Mouse (Mus musculus) G1E (cell line): ENCODE measurements around the gene Klk1b21. TPM values are rescaled to one million over a fixed set of nuclear protein-coding genes. Genes with fewer than 3 reads are reported as not detected.
"Not testable (repeated sequence)": the region's sequence is repeated elsewhere in the genome, so short reads cannot be mapped to it uniquely, and the experiment has no call there.

Source experiments
- ATAC-seq: 2 replicates; pipeline ENCODE4 v1.8.0; 2016; ENCODE audit warnings: mild to moderate bottlenecking; ENCODE audit not compliant: insufficient number of reproducible peaks, poor library complexity, low FRiP score, severe bottlenecking; ENCODE audit errors: extremely low read depth
- DNase-seq: peaks from one replicate; pipeline ENCODE4 v3.0.0; 2012; ENCODE audit warnings: low spot score
- H3K27me3 ChIP-seq: 2 replicates; pipeline ENCODE4 v1.6.1; 2012; ENCODE audit warnings: mild to moderate bottlenecking, low read length, inconsistent platforms; ENCODE audit not compliant: insufficient read depth
- H3K36me3 ChIP-seq: replicated peaks from 2 replicates; pipeline ENCODE3; 2012; ENCODE audit warnings: mild to moderate bottlenecking, inconsistent platforms
- H3K4me1 ChIP-seq: 2 replicates; pipeline ENCODE4 v1.6.1; 2012; ENCODE audit warnings: low read depth, low read length, inconsistent platforms, mixed read lengths; ENCODE audit not compliant: insufficient read depth
- H3K4me3 ChIP-seq: 2 replicates; pipeline ENCODE4 v1.5.1; 2012; ENCODE audit warnings: low read depth, mild to moderate bottlenecking, inconsistent platforms, low read length, moderate library complexity, mixed read lengths
- H3K9me3 ChIP-seq: replicated peaks from 2 replicates; pipeline ENCODE4 v1.6.1; 2012; ENCODE audit warnings: inconsistent platforms
- CTCF ChIP-seq: IDR thresholded peaks from 2 replicates; pipeline ENCODE4 v1.5.1; 2012; ENCODE audit warnings: low read depth, low read length, inconsistent platforms, mixed read lengths
- GATA1 ChIP-seq: IDR thresholded peaks from 2 replicates; pipeline ENCODE4 v1.6.1; 2012; ENCODE audit warnings: borderline replicate concordance, low read length, inconsistent platforms, mixed read lengths
- GATA2 ChIP-seq: IDR thresholded peaks from 2 replicates; pipeline ENCODE4 v1.6.1; 2012; ENCODE audit warnings: low read depth, low read length, inconsistent platforms, borderline replicate concordance
- POLR2AphosphoS5 ChIP-seq: IDR thresholded peaks from 2 replicates; pipeline ENCODE4 v1.6.1; 2012; ENCODE audit warnings: low read depth, low read length, inconsistent platforms; ENCODE audit not compliant: insufficient replicate concordance
- TAL1 ChIP-seq: conservative IDR thresholded peaks from 2 replicates; pipeline ENCODE4 v1.6.1; 2012; ENCODE audit warnings: low read depth, low read length, inconsistent platforms, mixed read lengths
- polyA plus RNA-seq: library from polyadenylated mRNA; stranded (reverse); fragments of >175 nt; gene quantifications from 2 replicates; pipeline ENCODE4 v1.2.3, GENCODE M21; 2012
- total RNA-seq, 2 experiments: library from RNA; stranded (forward) in 1 of 2; stranded (reverse) in 1 of 2; fragments of 200-1000 nt in 1 of 2; fragments of >200 nt in 1 of 2; fragmentation: Nextera tagmentation in 1 of 2; gene quantifications; 2 replicates each; pipeline ENCODE4 v1.2.3; 2014 to 2017

Klk1b21 gene
- total RNA-seq (2014; fragmentation: Nextera tagmentation), result not detected in 2 replicates
- not detected in 2 replicates for total RNA-seq (2017)
- not detected in 2 replicates for polyA plus RNA-seq

DNA sequence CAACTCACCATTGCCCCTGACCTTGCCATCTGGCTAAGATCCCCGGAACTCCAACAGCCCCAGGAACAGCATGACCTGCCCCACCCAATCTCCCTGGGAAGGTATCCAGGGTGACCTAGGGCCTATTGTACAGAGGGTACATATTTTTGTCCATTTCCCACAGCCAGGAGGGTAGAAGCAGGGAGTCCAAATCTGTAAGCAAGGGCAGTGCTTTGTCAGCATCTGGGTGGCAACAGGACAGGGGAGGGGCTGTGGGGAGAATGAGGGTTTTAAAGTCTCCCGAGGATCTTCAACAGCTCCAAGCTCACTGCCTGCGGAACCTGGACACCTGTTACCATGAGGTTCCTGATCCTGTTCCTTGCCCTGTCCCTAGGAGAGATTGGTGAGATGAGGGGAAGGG lies at the start of gene Klk1b21:
Gene Klk1b21, plus strand, starts transcription at position 301 of the 400 bp plus-strand sequence.
- not testable (repeated sequence) for ATAC-seq, H3K36me3 ChIP-seq, H3K4me1 ChIP-seq, H3K27me3 ChIP-seq, H3K9me3 ChIP-seq, H3K4me3 ChIP-seq, DNase-seq

DNA sequence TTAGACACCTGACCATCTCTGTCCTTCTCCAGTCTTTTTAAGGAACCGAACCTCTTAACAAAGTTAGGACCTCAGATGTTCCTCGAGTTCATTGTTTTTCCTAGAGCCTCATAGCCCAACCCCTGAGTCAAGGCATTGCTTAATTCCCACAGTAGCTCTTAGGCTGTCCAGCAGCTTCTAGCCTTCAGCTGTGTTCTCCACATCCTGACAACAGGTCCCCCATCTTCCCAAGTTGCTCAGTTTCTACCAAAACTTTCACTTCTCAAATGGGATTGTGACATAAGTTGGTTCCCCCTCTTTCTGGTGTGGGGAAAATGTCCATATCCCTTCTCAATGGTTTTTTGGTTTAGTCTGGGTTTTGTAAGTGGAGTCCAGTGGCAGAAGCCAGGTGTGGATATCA lies 30.0 kb upstream of the Klk1b21 start:
- no peak for DNase-seq
- no peaks in the 10 kb centered on the region for H3K4me1 ChIP-seq
- ATAC-seq, result no peak
- no peaks in the 10 kb centered on the region for H3K9me3 ChIP-seq
- H3K4me3 ChIP-seq, result no peak overlapping the region
- TF ChIP-seq GATA2, result no peak
- TF ChIP-seq CTCF, result no peak
- no peak for TF ChIP-seq GATA1
- no peak for TF ChIP-seq TAL1
- no peak for TF ChIP-seq POLR2AphosphoS5
- no peaks in the 10 kb centered on the region for H3K27me3 ChIP-seq
- H3K36me3 ChIP-seq, result no peaks in the 10 kb centered on the region

DNA sequence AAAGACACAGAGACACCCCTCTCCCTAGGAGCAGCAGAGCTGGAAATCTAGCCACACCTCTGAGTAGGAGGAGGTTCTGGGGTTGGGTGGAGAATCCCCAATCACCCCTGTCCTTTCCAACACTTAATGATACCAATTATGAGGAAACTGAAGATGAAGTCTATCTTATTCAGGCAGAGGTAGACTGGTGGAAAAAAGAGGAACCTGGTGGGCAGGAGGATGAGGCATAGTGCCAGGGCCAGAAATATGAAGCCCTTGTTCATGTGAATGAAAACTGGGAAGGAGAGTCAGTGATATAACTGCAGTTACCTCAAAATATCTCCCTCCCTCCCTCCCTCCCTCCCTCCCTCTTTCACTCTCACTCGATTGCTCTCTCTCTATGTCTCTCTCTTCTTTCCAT lies 24.4 kb upstream of the Klk1b21 start:
- no peak for ATAC-seq
- TF ChIP-seq GATA1 (no peak), POLR2AphosphoS5 (no peak), GATA2 (no peak)
- Histone ChIP-seq H3K9me3 (no peaks in the 10 kb centered on the region), H3K4me1 (no peaks in the 10 kb centered on the region), H3K36me3 (no peaks in the 10 kb centered on the region), H3K4me3 (no peak overlapping the region), H3K27me3 (no peaks in the 10 kb centered on the region)
- DNase-seq, result no peak

DNA sequence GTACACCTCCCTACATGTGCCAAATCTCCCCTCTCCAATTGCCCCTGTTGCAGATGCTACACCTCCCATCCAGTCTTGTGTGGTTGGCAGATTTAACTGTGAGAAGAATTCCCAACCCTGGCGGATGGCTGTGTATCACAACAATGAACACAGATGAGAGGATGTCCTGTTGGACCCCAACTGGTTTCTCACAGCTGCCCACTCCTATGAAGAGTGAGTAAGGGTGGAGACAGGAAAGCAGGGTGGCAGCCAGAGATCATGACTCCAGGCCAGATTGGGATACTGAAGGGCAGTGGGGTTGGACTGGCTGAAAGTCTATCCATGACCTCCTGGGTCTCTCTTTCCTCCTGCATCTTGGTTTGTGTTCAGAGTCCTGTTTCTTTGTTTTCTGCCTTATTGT lies 6.0 kb upstream of the Klk1b21 start:
- Histone ChIP-seq H3K27me3 (no peaks in the 10 kb centered on the region), H3K4me1 (no peaks in the 10 kb centered on the region), H3K36me3 (no peaks in the 10 kb centered on the region), H3K9me3 (no peaks in the 10 kb centered on the region), H3K4me3 (no peak overlapping the region)
- no peak for DNase-seq
- no peak for ATAC-seq
- TF ChIP-seq GATA1, result no peak
- no peak for TF ChIP-seq POLR2AphosphoS5
- no peak for TF ChIP-seq GATA2
- TF ChIP-seq TAL1, result no peak
- TF ChIP-seq CTCF, result no peak

DNA sequence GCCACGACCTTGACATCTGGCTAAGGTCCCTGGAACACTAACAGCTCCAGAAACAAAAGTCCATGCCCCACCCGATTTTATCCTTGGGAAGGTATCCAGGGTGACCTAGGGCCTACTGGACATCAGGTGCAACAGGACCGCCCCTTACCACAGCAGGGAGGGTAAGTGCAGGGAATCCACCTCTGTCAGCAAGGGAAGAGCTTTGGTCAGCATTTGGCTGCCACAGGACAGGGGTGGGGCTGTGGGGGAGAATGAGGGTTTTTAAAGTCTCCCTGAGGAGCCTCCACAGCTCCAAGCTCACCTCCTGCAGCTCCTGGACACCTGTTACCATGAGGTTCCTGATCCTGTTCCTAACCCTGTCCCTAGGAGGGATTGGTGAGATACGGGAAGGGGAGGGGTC lies 10.2 kb downstream of the Klk1b21 start, which contains the start of gene Klk1b22:
Gene Klk1b22, plus strand, starts transcription at position 301 of the 400 bp plus-strand sequence.
- Histone ChIP-seq H3K4me1 (no peaks in the 10 kb centered on the region), H3K9me3 (no peaks in the 10 kb centered on the region), H3K27me3 (no peaks in the 10 kb centered on the region), H3K36me3 (no peaks in the 10 kb centered on the region), H3K4me3 (no peak within 1 kb of the TSS)
- DNase-seq (no peak), ATAC-seq (no peak)
- TF ChIP-seq POLR2AphosphoS5 (no peak), GATA1 (no peak), TAL1 (no peak), GATA2 (no peak), CTCF (no peak)

DNA sequence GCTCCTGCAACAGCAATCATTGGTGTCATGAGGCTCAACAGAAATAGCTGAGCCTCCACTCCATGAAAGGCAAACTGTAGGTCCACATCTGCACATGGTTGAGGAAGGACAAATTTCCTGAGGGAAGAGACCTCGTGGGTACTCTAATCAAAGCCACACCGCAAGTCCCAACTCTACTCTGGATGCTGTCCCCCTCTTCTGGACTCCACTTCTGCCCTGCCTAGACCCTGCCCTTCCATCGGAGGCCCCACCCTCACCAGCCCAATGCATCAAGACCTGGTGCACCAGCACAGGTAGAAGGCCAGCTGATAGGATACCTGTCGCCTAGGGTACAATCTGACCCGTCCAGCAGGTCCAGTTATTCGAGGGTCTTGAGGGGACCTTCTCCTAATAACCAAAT lies 21.3 kb downstream of the Klk1b21 start:
- Histone ChIP-seq H3K27me3 (no peaks in the 10 kb centered on the region), H3K36me3 (no peaks in the 10 kb centered on the region), H3K4me3 (no peak overlapping the region), H3K9me3 (no peaks in the 10 kb centered on the region), H3K4me1 (no peaks in the 10 kb centered on the region)
- no peak for ATAC-seq
- no peak for DNase-seq
- TF ChIP-seq GATA2, result no peak

DNA sequence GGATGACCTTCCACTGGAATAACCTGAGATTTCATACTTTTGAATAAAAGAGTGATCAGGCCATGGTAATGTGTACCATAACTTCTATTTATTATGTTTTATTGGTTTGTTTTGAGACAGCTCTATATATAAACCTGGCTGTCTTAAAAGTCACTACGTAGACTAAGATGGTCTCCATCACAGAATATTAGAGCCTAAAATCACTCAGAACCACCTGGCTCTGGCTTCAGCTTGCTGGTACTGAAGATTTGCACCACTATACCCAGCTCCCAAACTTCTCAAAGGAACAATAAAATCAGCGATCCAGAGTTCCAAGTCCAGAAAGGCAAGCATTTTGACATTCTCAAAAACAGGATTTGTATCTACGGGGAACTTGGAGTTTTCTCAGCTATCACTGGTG lies 34.3 kb downstream of the Klk1b21 start, which contains the start of gene Klk1b16:
Gene Klk1b16, plus strand, starts transcription at position 301 of the 400 bp plus-strand sequence.
- H3K4me3 ChIP-seq, result no peak within 1 kb of the TSS
- no peak for ATAC-seq

More for the DNA sequence above, 34.3 kb downstream of the Klk1b21 start, which contains the start of gene Klk1b16:
- TF ChIP-seq GATA2, result no peak
- TF ChIP-seq GATA1, result no peak
- TF ChIP-seq TAL1, result no peak
- TF ChIP-seq CTCF, result no peak
- TF ChIP-seq POLR2AphosphoS5, result no peak
- Histone ChIP-seq H3K9me3 (no peaks in the 10 kb centered on the region), H3K36me3 (no peaks in the 10 kb centered on the region), H3K27me3 (no peaks in the 10 kb centered on the region), H3K4me1 (no peaks in the 10 kb centered on the region)
- no peak for DNase-seq

Other genes with a start within 250 kb of the Klk1b21 start
Only the 20 nearest of the 22 such genes appear.
- gene Klk15, start 168.6 kb upstream of the Klk1b21 start, total RNA-seq (2014; fragmentation: Nextera tagmentation), result not detected in 2 replicates
- gene Klk15, start 168.6 kb upstream of the Klk1b21 start, total RNA-seq (2017), result not detected in 2 replicates
- not detected in 2 replicates for gene Klk15, start 168.6 kb upstream of the Klk1b21 start, polyA plus RNA-seq
- not detected in 2 replicates for gene Klk1b8, start 151.7 kb upstream of the Klk1b21 start, total RNA-seq (2014; fragmentation: Nextera tagmentation)
- gene Klk1b8, start 151.7 kb upstream of the Klk1b21 start, total RNA-seq (2017), result not detected in 2 replicates
- gene Klk1b8, start 151.7 kb upstream of the Klk1b21 start, polyA plus RNA-seq, result not detected in 2 replicates
- gene Klk1b1, start 135.6 kb upstream of the Klk1b21 start, total RNA-seq (2014; fragmentation: Nextera tagmentation), result not detected in 2 replicates
- gene Klk1b1, start 135.6 kb upstream of the Klk1b21 start, total RNA-seq (2017), result not detected in 2 replicates
- not detected in 2 replicates for gene Klk1b1, start 135.6 kb upstream of the Klk1b21 start, polyA plus RNA-seq
- gene Klk1b9, start 126.3 kb upstream of the Klk1b21 start, total RNA-seq (2014; fragmentation: Nextera tagmentation), result not detected in 2 replicates
- not detected in 2 replicates for gene Klk1b9, start 126.3 kb upstream of the Klk1b21 start, total RNA-seq (2017)
- gene Klk1b9, start 126.3 kb upstream of the Klk1b21 start, polyA plus RNA-seq, result not detected in 2 replicates
- gene Klk1b11, start 106.5 kb upstream of the Klk1b21 start, total RNA-seq (2014; fragmentation: Nextera tagmentation), result not detected in 2 replicates
- gene Klk1b11, start 106.5 kb upstream of the Klk1b21 start, total RNA-seq (2017), result not detected in 2 replicates
- not detected in 2 replicates for gene Klk1b11, start 106.5 kb upstream of the Klk1b21 start, polyA plus RNA-seq
- not detected in 2 replicates for gene Klk1b26, start 90.2 kb upstream of the Klk1b21 start, total RNA-seq (2014; fragmentation: Nextera tagmentation)
- not detected in 2 replicates for gene Klk1b26, start 90.2 kb upstream of the Klk1b21 start, total RNA-seq (2017)
- not detected in 2 replicates for gene Klk1b26, start 90.2 kb upstream of the Klk1b21 start, polyA plus RNA-seq
- not detected in 2 replicates for gene Klk1b27, start 50.0 kb upstream of the Klk1b21 start, total RNA-seq (2014; fragmentation: Nextera tagmentation)
- 0.16 TPM in 1 of 2 replicates, not detected in the other for gene Klk1b27, start 50.0 kb upstream of the Klk1b21 start, total RNA-seq (2017)
- not detected in 2 replicates for gene Klk1b27, start 50.0 kb upstream of the Klk1b21 start, polyA plus RNA-seq
- gene Klk1b22, start 10.3 kb downstream of the Klk1b21 start, total RNA-seq (2014; fragmentation: Nextera tagmentation), result not detected in 2 replicates
- gene Klk1b22, start 10.3 kb downstream of the Klk1b21 start, total RNA-seq (2017), result not detected in 2 replicates
- gene Klk1b22, start 10.3 kb downstream of the Klk1b21 start, polyA plus RNA-seq, result not detected in 2 replicates
- not detected in 2 replicates for gene Klk1b16, start 34.4 kb downstream of the Klk1b21 start, total RNA-seq (2014; fragmentation: Nextera tagmentation)
- not detected in 2 replicates for gene Klk1b16, start 34.4 kb downstream of the Klk1b21 start, total RNA-seq (2017)
- not detected in 2 replicates for gene Klk1b16, start 34.4 kb downstream of the Klk1b21 start, polyA plus RNA-seq
- not detected in 2 replicates for gene Klk1b24, start 85.9 kb downstream of the Klk1b21 start, total RNA-seq (2014; fragmentation: Nextera tagmentation)
- not detected in 2 replicates for gene Klk1b24, start 85.9 kb downstream of the Klk1b21 start, total RNA-seq (2017)
- not detected in 2 replicates for gene Klk1b24, start 85.9 kb downstream of the Klk1b21 start, polyA plus RNA-seq
- gene Klk1b3, start 95.9 kb downstream of the Klk1b21 start, total RNA-seq (2014; fragmentation: Nextera tagmentation), result not detected in 2 replicates
- gene Klk1b3, start 95.9 kb downstream of the Klk1b21 start, total RNA-seq (2017), result not detected in 2 replicates
- gene Klk1b3, start 95.9 kb downstream of the Klk1b21 start, polyA plus RNA-seq, result not detected in 2 replicates
- not detected in 2 replicates for gene Klk1b4, start 105.1 kb downstream of the Klk1b21 start, total RNA-seq (2014; fragmentation: Nextera tagmentation)
- gene Klk1b4, start 105.1 kb downstream of the Klk1b21 start, total RNA-seq (2017), result not detected in 2 replicates
- gene Klk1b4, start 105.1 kb downstream of the Klk1b21 start, polyA plus RNA-seq, result not detected in 2 replicates
- not detected in 2 replicates for gene Klk1b5, start 113.6 kb downstream of the Klk1b21 start, total RNA-seq (2014; fragmentation: Nextera tagmentation)
- not detected in 2 replicates for gene Klk1b5, start 113.6 kb downstream of the Klk1b21 start, total RNA-seq (2017)
- gene Klk1b5, start 113.6 kb downstream of the Klk1b21 start, polyA plus RNA-seq, result not detected in 2 replicates
- gene Klk1, start 123.0 kb downstream of the Klk1b21 start, total RNA-seq (2014; fragmentation: Nextera tagmentation), result not detected in 2 replicates
- gene Klk1, start 123.0 kb downstream of the Klk1b21 start, total RNA-seq (2017), result not detected in 2 replicates
- not detected in 2 replicates for gene Klk1, start 123.0 kb downstream of the Klk1b21 start, polyA plus RNA-seq
- gene Gm36864, start 133.8 kb downstream of the Klk1b21 start, total RNA-seq (2014; fragmentation: Nextera tagmentation), result not detected in 2 replicates
- gene Gm36864, start 133.8 kb downstream of the Klk1b21 start, total RNA-seq (2017), result 0.22 TPM in 1 of 2 replicates, not detected in the other
- not detected in 2 replicates for gene Gm36864, start 133.8 kb downstream of the Klk1b21 start, polyA plus RNA-seq
- 0.87 and 3.6 TPM in 2 replicates for gene 1700028J19Rik, start 144.4 kb downstream of the Klk1b21 start, total RNA-seq (2014; fragmentation: Nextera tagmentation)
- gene 1700028J19Rik, start 144.4 kb downstream of the Klk1b21 start, total RNA-seq (2017), result 0.60 and 1.3 TPM in 2 replicates
- 0.05 TPM in 1 of 2 replicates, not detected in the other for gene 1700028J19Rik, start 144.4 kb downstream of the Klk1b21 start, polyA plus RNA-seq
- gene 2410002F23Rik, start 144.4 kb downstream of the Klk1b21 start, total RNA-seq (2014; fragmentation: Nextera tagmentation), result 113 and 114 TPM in 2 replicates
- 79.9 and 90.4 TPM in 2 replicates for gene 2410002F23Rik, start 144.4 kb downstream of the Klk1b21 start, total RNA-seq (2017)
- gene 2410002F23Rik, start 144.4 kb downstream of the Klk1b21 start, polyA plus RNA-seq, result 276 and 317 TPM in 2 replicates
- gene Acp4, start 155.1 kb downstream of the Klk1b21 start, total RNA-seq (2014; fragmentation: Nextera tagmentation), result not detected in 2 replicates
- not detected in 2 replicates for gene Acp4, start 155.1 kb downstream of the Klk1b21 start, total RNA-seq (2017)
- not detected in 2 replicates for gene Acp4, start 155.1 kb downstream of the Klk1b21 start, polyA plus RNA-seq
- not detected in 2 replicates for gene Gm15517, start 159.1 kb downstream of the Klk1b21 start, total RNA-seq (2014; fragmentation: Nextera tagmentation)
- not detected in 2 replicates for gene Gm15517, start 159.1 kb downstream of the Klk1b21 start, total RNA-seq (2017)
- gene Gm15517, start 159.1 kb downstream of the Klk1b21 start, polyA plus RNA-seq, result not detected in 2 replicates
- gene Clec11a, start 204.6 kb downstream of the Klk1b21 start, total RNA-seq (2014; fragmentation: Nextera tagmentation), result 3.1 and 5.3 TPM in 2 replicates
- gene Clec11a, start 204.6 kb downstream of the Klk1b21 start, total RNA-seq (2017), result 2.6 and 3.3 TPM in 2 replicates
- 1.8 and 2.2 TPM in 2 replicates for gene Clec11a, start 204.6 kb downstream of the Klk1b21 start, polyA plus RNA-seq